Mouse (Mus musculus): Measurements from ENCODE around the gene Capn2.

DNA sequence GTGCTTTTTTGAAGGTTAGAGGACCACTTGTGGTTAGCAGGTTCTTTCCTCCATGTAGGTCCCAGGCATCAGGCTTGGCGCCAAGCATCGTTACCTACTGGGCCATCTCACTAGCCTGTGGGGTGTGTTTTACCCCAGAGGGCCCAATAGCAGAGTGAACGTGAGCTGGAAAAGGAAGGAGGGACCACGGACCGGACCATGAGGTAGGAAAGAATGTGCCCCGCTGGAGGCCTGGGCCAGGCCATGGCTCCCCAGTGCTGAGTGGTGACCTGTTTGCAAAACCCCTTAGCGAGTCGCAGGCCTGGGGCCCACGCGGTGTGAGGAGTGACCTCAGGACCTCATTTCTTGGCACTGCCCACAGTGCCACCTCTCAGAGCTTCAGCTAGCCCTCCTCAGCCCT is 28.9 kb downstream of the Capn2 start:
- no peak for TF ChIP-seq CTCF (IDR thresholded peaks at IDR 0.05; ENCODE audit: low read depth)
- TF ChIP-seq EP300 (IDR thresholded peaks at IDR 0.05; ENCODE audit: low read depth): no peak

All from liver, postnatal 0 days (tissue).